Mouse (Mus musculus) forebrain, postnatal 0 days (tissue): Measurements from ENCODE around the gene Cand2. TPM values are rescaled to one million over a fixed set of nuclear protein-coding genes. Genes with fewer than 3 reads are reported as not detected.

Experiments used
- ATAC-seq: fragments of 200-750 bp; cut with Nextera tagmentation; 2 replicates; pipeline ENCODE4 v1.8.0; 2017; ENCODE audit warnings: mild to moderate bottlenecking, moderate library complexity
- DNase-seq: peaks from one replicate; pipeline ENCODE4 v3.0.0-alpha.2; 2015
- H3K27ac ChIP-seq: fragments of 300-500 bp; sonication (generic); 2 replicates; pipeline ENCODE4 v1.5.1; 2014; ENCODE audit warnings: low read depth, mild to moderate bottlenecking, antibody characterized with exemption, low read length, moderate library complexity, mixed read lengths
- H3K27me3 ChIP-seq: fragments of 300-500 bp; sonication (generic); 2 replicates; pipeline ENCODE4 v1.6.1; 2014; ENCODE audit warnings: mild to moderate bottlenecking, low read length, mixed read lengths; ENCODE audit not compliant: insufficient read depth
- H3K36me3 ChIP-seq: fragments of 300-500 bp; sonication (generic); 2 replicates; pipeline ENCODE4 v1.6.1; 2014; ENCODE audit warnings: mild to moderate bottlenecking, moderate library complexity; ENCODE audit not compliant: insufficient read depth
- H3K4me1 ChIP-seq: fragments of 300-500 bp; sonication (generic); 2 replicates; pipeline ENCODE4 v1.6.1; 2014; ENCODE audit warnings: antibody characterized with exemption; ENCODE audit not compliant: insufficient read depth
- H3K4me2 ChIP-seq: fragments of 300-500 bp; sonication (generic); 2 replicates; pipeline ENCODE4 v1.6.1; 2014; ENCODE audit warnings: low read depth, mild to moderate bottlenecking, moderate library complexity
- H3K4me3 ChIP-seq: fragments of 300-500 bp; sonication (generic); 2 replicates; pipeline ENCODE4 v1.5.1; 2014; ENCODE audit warnings: low read depth, low read length, mixed read lengths
- H3K9ac ChIP-seq: fragments of 300-500 bp; sonication (generic); 2 replicates; pipeline ENCODE4 v1.6.1; 2014; ENCODE audit warnings: mild to moderate bottlenecking
- H3K9me3 ChIP-seq: fragments of 300-500 bp; sonication (generic); 2 replicates; pipeline ENCODE4 v1.6.1; 2016; ENCODE audit warnings: low read length
- CTCF ChIP-seq: sonication (generic); IDR thresholded peaks from 2 replicates; pipeline ENCODE4 v1.5.1; 2016; ENCODE audit warnings: antibody characterized with exemption, control low read depth, low read depth
- WGBS: fragments of 180-500 bp; shearing (Covaris S2); extraction: QIAGEN DNeasy Blood & Tissue Kit; methylation state at CpG from one replicate; pipeline ENCODE4 v1.1.7; 2014; 5-methylcytosine and 5-hydroxymethylcytosine counted together
- polyA plus RNA-seq: library from polyadenylated mRNA; unstranded; fragments of >200 nt; fragmentation: Nextera tagmentation; extraction: Ambion mirVana; gene quantifications from 2 replicates; pipeline ENCODE4 v1.2.1, GENCODE M21; 2015
- total RNA-seq: library from RNA; depleted of rRNA; stranded (reverse); fragments of >200 nt; gene quantifications from 2 replicates; pipeline ENCODE4 v1.2.3, GENCODE M21; 2014

Gene Cand2
- total and polyA plus RNA-seq, 2 experiments from 2014 or later = 4.2 to 6.6 TPM

GRCm38 (mm10) chr6:115845006-115845405 is 70.7 kb downstream of the Cand2 start:
- Histone ChIP-seq H3K4me1 (no peaks in the 10 kb centered on the region), H3K4me2 (no peak overlapping the region), H3K4me3 (no peak overlapping the region), H3K27me3 (no peaks in the 10 kb centered on the region), H3K9me3 (no peaks in the 10 kb centered on the region), H3K27ac (no peak overlapping the region), H3K36me3 (peaks cover 20% of the 10 kb centered on the region), H3K9ac (no peak overlapping the region)
- 93% methylated on average over 4 of the region's 4 CpGs for WGBS
- TF ChIP-seq CTCF = no peak
- ATAC-seq = no peak
- no peak for DNase-seq

DNA sequence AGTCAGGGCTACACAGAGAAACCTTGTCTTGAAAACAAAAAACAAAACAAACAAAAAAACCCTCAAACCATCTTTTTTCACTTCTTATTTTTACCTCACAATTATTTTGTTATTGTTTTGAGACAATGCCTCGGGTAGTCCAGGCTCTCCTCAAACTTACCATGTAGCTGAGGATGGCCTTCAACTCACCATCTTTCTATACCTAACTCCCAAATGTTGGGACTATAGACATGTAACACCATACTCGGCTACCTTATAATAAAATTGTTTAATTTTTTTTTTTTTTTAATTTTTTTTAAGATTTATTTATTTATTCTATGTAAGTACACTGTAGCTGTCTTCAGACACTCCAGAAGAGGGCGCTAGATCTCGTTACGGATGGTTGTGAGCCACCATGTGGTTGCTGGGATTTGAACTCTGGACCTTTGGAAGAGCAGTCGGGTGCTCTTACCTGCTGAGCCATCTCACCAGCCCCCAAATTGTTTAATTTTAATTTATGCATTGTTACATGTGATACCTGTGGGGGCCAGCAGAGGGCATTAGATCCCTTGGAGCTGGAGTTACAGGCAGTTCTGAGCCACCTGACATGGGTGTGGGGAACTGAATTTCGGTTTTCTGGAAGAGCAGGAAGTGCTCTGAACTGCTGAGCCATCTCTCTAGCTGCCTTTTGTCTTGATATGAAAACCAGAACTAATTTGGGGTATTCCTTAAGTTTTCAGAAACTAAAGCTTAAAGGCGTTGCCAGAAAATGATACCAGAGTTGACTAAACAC is 72.5 kb downstream of the Cand2 start:
- H3K27me3 ChIP-seq = no peaks in the 10 kb centered on the region
- 0 out of 2 replicates have a peak, but pooled peaks cover under 1% of the 10 kb centered on the region for H3K4me1 ChIP-seq
- peak; percentile 75 for TF ChIP-seq CTCF
- DNase-seq (peak; percentile 64), ATAC-seq (peak; percentile 72)
- H3K4me3 ChIP-seq = no peak overlapping the region
- no peaks in the 10 kb centered on the region for H3K9me3 ChIP-seq
- WGBS = 40% methylated on average over 8 of the region's 8 CpGs
- H3K9ac ChIP-seq = no peak overlapping the region
- peak overlapping the region; percentile 47; the same call in 1 of the 2 replicates for H3K27ac ChIP-seq
- H3K4me2 ChIP-seq = no peak overlapping the region
- H3K36me3 ChIP-seq = peaks cover 19% of the 10 kb centered on the region

DNA sequence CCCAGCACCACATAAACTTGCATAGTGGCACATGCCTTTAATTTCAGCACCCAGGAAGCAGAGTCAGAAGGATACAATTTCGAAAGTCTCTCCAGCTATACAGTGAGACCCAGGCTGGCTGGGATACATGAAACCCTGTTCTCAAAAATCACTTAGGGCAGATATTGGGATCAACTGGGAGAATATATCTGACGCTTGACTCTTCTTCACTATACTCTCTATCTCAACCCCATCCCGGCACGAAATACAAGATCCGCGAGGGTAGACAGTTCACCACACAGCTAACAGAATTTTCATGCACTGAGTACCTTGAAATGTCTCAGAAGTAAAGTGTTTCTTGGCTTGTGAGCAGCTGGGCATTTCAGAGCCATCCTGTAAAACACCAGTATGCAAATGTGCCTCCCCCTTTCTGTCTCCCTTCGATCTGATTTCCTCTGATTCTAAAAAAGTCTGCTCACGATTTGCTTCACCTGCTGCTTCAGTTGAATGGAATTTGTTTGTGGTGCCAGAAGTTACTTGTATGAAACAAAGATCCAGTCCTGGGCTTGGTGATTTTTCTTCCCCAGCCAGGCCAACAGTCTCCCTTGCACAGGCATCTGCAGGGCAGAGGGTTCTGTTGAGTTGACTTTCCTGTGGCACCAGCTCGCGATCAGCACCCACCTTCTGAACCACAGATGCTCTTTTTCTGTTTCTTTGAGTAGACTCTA is 74.4 kb downstream of the Cand2 start:
- Histone ChIP-seq H3K27ac (0 out of 2 replicates have a peak overlapping the region, but pooled peaks have one; percentile 29), H3K4me2 (no peak overlapping the region; the same call in 1 of the 2 replicates), H3K27me3 (no peaks in the 10 kb centered on the region), H3K9me3 (no peaks in the 10 kb centered on the region), H3K4me3 (no peak overlapping the region), H3K36me3 (peaks cover 17% of the 10 kb centered on the region), H3K9ac (no peak overlapping the region), H3K4me1 (peaks cover 10% of the 10 kb centered on the region; the same call in 1 of the 2 replicates)
- no peak for TF ChIP-seq CTCF
- 90% methylated on average over 10 of the region's 10 CpGs for WGBS
- DNase-seq (no peak), ATAC-seq (no peak)

- Histone ChIP-seq H3K4me2 (peak overlapping the region; percentile 79), H3K36me3 (peaks cover 9% of the 10 kb centered on the region; the same call in 1 of the 2 replicates), H3K27ac (peak overlapping the region; percentile 82), H3K27me3 (no peaks in the 10 kb centered on the region), H3K9ac (peak overlapping the region; percentile 56), H3K4me3 (peak overlapping the region; percentile 62), H3K4me1 (peaks cover 10% of the 10 kb centered on the region; the same call in 1 of the 2 replicates), H3K9me3 (no peaks in the 10 kb centered on the region)
- no peak for TF ChIP-seq CTCF
- ATAC-seq (no peak), DNase-seq (no peak)
- WGBS = 5% methylated on average over 20 of the region's 20 CpGs
Observed at GRCm38 (mm10) chr6:115852446-115853090, 78.2 kb downstream of the Cand2 start.

DNA sequence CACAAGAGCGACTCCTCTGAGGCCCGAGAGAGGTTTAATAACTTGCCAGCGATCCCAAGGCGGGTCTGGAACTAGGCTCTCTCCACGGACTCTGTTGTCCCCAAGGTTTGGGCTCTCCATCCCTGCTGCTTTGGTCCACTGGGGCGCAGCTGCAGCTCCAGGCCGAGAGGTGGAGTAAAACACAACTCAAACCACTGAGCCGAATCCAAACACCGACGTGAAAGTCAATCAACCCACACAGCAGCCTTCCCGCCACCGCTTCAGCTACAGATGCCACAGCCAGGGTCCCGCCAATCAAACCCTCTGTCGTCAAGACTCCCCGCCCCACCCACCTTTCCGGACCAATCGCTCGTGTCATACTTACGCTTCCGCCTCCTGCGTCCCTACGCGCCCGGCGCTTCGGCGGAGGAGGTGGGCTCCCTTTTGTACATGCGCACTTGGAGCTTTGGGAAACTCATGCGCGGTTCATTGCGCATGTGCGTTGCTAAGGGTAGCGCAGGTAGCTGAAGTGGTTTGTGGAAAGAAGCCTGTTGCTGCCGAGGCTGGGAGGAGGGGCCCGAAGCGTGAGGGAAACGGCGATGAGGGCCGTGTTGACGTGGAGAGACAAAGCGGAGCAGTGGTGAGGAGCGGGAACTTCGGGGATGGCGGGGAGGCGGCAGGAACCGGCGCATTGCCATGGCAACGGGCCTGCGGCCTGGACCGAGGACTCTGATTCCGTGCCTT is 78.9 kb downstream of the Cand2 start, which contains the start of the genes Mbd4 and Ift122:
Gene Mbd4 (minus strand): TSS at position 281 of the 723 bp plus-strand sequence.
Gene Ift122 (plus strand): TSS at position 380 of the 723 bp plus-strand sequence.
- no peaks in the 10 kb centered on the region for H3K27me3 ChIP-seq
- peak; percentile 53 for TF ChIP-seq CTCF
- ATAC-seq (peak; percentile 99), DNase-seq (peak; percentile 100)
- peak within 1 kb of the TSS; percentile 89 for H3K27ac ChIP-seq
- peaks cover 10% of the 10 kb centered on the region; the same call in 1 of the 2 replicates for H3K4me1 ChIP-seq
- WGBS = under 1% methylated on average over 51 of the region's 51 CpGs
- H3K9ac ChIP-seq = peak within 1 kb of the TSS; percentile 57
- peak within 1 kb of the TSS; percentile 79 for H3K4me2 ChIP-seq
- peaks cover 9% of the 10 kb centered on the region; the same call in 1 of the 2 replicates for H3K36me3 ChIP-seq
- H3K4me3 ChIP-seq = peak within 1 kb of the TSS; percentile 62
- H3K9me3 ChIP-seq = no peaks in the 10 kb centered on the region

DNA sequence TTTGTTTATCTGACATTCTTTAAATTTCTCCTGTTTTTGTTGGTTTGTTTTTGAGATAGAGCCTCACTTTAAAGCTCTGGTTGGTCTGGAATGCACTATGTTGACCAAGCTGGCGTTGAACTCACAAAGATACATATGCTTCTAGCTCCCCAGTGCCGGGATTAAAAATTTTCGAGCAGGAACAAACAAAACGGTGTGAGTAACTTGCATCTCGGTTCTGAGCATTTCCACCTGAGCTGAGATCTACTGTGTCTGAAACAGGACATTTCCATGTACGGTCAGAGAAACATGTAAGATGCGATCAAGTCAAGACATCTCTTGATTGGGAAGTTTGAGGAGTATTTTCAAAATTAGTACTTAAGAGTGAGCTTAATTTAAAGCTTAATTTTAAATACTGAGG is 79.6 kb downstream of the Cand2 start:
- Histone ChIP-seq H3K9me3 (no peaks in the 10 kb centered on the region), H3K36me3 (peaks cover 6% of the 10 kb centered on the region; the same call in 1 of the 2 replicates), H3K4me1 (peaks cover 10% of the 10 kb centered on the region; the same call in 1 of the 2 replicates), H3K4me2 (peak overlapping the region; percentile 53), H3K4me3 (peak overlapping the region; percentile 62), H3K9ac (peak overlapping the region; percentile 57), H3K27ac (peak overlapping the region; percentile 89), H3K27me3 (no peaks in the 10 kb centered on the region)
- DNase-seq (no peak), ATAC-seq (no peak)
- TF ChIP-seq CTCF = no peak
- 34% methylated on average over 7 of the region's 7 CpGs for WGBS
